Mouse (Mus musculus) heart, postnatal 4 days (tissue): ENCODE measurements around the gene Pkm. TPM values are rescaled to one million over a fixed set of nuclear protein-coding genes. Genes with fewer than 3 reads are reported as not detected.

Experiments used
- DNase-seq: peaks from one replicate; pipeline ENCODE4 v3.0.0; 2021
- total RNA-seq, 2 experiments: library from RNA; stranded (reverse); gene quantifications; 2 replicates each; pipeline ENCODE4 v1.2.3; 2021

Pkm gene
- total RNA-seq, 2 experiments from 2014 or later: 1,087 to 1,151 TPM

DNA sequence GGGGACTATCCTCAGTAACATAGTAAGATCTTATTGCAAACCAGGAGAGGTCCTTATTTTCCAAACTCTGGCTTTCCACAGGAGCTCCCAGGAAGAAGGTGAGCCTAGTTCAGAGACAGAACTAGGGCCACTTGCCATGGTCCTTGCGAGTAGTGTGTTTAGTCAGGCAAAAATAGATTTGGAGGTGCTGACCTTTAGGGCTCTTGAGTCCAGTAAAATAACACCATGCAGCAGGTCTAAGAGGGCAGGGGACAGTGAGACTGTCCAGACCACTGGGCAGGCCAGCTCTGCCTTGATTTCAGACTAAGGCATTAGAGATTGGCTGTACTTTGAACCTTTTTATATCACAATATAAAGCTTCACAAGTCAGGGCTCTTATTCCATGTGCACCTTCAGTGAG lies 10.6 kb downstream of the Pkm start:
- DNase-seq: no peak

DNA sequence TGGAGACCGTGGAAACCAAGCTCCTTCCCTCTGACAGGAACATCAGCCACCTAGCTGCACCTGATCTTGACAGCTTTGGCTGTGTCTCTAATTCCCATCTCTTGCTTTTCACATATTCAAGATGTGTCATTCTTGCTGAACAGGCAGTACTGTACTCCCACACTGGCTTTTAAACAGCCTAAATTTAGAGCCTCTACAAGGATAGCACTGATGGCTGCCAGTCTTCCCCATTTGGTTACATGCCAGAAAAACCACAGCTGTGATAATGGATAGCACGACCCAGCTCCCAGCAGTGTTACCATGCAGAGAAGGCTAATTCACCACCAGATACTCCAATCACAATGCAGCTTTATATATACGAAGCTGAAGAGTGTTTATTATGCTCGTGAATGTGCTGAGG lies 11.1 kb downstream of the Pkm start:
- DNase-seq: peak; percentile 49

DNA sequence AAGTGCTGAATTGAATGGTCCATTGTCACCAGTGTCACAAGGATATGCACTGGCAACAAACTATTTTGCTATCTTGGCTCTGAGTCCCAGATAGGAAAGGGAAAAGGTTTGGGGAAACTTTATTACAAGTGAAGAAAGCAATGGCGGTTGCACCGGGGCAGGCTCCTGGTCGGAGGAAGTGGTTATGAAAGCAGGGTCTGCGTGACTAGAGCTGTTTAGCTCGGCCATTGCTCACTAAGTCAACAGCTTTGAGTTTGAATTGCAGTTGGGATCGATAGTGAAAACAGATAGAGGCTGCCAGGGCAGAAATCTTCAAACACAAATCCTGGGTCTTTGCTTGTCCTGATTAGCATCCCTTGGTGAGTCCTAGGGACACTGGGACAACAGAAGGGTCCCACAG lies 11.7 kb downstream of the Pkm start:
- no peak for DNase-seq

DNA sequence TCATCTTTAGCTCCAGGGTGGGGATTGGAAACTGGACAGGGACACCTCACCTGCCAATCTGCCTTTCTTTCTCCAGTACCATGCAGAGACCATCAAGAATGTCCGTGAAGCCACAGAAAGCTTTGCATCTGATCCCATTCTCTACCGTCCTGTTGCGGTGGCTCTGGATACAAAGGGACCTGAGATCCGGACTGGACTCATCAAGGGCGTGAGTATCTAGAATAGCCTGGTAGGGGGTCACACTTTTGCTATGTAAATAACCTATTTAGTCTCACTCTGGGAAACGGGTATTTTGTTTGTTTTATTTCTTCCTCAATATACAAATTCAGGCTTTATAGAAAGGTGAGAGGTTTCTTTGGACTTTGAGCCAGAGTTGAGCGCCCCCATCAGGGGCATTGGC lies 12.3 kb downstream of the Pkm start:
- no peak for DNase-seq

DNA sequence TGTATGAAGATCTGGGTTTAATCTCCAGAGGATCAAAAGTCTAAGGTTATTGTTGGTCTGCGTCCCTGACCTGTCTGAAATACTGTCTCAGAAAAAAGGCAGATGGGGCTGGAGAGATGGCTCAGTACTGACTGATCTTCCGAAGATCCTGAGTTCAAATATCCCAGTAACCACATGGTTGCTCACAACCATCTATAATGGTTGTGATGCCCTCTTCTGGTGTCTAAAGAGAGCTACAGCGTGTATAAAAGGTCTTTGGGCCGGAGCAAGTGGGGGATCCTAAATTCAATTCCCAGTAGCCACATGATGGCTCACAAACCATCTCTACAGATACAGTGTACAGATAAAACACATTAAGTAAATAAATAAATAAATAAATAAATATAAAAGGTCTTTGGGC lies 13.0 kb downstream of the Pkm start:
- DNase-seq: no peak

DNA sequence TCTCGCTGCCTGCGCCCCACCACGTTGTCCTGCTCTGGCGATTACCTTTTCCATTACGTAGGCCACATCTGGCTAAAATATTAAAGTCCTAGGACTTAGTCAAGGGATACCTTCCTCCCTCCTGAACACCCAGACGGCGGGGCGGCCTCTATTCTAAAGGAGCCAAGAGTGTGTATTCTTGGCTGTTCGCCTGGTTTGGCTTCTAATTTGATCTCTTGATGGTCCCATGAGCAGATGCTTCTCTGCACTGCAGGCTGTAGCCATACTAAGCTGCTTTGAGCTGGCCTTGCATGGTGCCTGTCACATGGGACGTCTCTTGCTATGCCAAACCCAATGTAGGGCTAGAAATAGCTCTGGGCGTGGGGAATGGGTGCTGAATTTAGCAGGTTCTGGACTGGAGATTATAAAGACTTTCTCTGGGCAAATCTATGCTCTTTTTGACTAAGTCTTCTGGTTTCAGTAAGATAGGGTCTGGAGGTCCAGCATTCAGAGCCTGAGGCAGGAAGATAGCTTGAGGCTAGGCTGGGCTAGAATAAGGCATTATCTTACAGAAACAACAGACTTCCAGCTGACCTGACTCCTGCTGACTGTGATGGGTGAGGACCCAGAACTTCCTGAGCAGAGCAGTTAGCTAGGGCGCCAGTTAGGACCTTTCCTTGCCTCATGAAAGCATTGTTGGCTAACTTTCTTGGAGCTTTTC lies 16.2 kb downstream of the Pkm start:
- DNase-seq: peak; percentile 70

DNA sequence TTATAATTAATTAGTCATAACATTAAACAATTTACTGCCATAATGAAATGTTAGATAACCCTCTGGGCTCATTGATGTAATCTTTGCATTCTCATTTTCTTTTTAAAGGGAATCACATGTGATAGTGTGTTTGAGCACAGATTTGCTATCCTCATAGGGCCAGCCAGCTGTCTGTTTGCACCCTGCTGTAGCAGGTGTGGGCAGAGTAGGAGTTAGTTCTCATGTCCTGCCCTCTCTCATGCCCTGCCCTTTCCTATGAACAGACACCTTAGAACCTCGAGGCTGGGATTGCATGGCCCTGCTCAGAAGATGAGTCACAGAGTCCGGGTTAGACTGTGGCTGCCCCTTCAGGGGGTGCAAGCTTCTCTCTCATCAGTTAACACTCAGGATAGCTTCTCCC lies 17.3 kb downstream of the Pkm start:
- no peak for DNase-seq

DNA sequence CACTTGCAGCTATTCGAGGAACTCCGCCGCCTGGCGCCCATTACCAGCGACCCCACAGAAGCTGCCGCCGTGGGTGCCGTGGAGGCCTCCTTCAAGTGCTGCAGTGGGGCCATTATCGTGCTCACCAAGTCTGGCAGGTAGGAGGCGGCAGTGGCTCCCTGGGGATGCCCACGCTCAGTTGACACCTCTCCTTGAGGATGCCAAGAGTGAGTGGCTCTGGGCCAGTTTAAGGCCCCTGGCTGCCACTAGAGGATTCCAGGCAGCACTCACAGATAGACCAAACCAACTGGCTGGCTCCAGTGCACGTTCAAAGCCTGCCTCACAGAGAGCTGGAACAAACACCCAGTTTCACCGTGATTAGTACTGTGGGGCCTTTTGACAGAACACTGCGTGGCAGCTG lies 19.4 kb downstream of the Pkm start:
- peak; percentile 47 for DNase-seq

DNA sequence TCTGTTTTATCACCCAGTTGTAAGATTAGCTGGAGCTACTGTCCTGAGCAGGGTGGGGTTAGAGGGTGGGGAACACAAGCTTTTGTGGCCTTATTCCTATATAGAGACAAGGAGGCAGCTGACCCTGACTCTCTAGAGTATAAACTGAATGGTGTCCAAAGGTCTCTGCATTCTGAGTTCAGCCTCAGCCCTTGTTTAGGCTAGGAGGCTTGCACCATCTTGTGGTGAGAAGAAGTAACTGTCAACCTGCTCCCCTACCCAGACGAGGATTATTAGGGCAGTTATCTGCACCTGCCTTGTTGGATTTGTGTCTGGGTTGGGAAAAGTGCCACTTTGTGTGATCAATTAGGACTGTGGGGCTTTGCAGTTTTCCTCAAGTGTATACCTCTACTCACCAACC lies 22.1 kb downstream of the Pkm start:
- peak; percentile 53 for DNase-seq

DNA sequence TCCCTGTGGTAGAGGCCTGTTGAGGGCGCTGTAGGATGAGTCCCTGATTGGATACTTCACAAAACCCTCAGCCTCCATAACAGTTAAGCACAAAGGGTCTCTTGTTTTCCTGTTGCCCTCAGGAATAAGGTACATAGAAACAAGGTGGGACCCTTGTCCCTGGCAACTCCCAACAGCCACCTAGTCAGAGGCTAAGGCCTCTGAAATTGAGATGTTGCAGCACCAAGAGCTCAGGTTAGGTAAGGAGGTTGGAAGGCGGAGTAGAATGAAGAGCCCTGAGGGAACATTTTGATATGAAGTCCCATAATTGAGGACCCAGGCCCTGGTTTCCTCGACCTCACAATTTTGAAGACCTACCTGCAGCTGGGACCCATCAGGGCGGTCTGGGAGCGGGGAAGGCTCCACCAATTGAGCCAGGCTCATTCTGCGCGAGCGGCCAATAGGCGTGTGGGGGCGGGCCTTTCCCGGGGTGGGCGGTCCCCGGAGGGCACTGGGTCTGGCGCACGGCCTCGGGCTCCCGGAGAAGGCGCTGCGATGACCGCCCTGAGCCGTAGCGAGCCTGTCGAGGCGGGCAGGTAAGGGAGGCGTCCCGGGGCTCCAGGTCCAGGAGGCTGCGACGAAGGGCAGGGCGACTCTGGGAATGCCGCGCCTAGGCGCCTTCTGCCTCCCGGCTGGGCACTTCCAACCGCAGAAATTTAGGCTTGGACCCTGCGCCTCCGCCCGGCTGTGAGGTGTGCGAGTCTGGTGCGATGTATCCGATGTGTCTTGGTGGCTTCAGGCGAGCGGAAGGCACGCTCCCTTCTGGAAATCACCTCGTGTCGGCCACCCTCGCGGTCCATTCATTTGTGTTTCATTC lies 23.7 kb downstream of the Pkm start, which contains the start of gene Gramd2:
Gene Gramd2, plus strand, starts transcription at position 467 of the 856 bp plus-strand sequence.
- peak; percentile 86 for DNase-seq

DNA sequence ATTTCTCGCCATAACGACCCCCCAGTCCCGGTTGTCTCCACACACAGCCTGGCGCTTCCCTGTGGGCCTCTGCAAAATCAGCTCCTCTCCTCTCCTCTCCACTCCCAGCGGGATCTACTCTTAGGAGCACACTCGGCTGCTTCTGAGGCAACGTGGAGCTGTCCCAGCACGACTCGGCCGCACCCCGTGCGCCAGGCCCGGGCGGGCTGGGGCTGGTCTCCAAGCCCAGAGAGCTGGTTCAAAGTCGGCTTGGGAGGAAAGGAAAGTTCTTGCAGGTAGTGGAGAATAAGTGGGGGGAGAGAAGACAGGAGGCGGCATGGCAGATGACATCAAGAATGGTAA lies 24.3 kb downstream of the Pkm start:
- no peak for DNase-seq

DNA sequence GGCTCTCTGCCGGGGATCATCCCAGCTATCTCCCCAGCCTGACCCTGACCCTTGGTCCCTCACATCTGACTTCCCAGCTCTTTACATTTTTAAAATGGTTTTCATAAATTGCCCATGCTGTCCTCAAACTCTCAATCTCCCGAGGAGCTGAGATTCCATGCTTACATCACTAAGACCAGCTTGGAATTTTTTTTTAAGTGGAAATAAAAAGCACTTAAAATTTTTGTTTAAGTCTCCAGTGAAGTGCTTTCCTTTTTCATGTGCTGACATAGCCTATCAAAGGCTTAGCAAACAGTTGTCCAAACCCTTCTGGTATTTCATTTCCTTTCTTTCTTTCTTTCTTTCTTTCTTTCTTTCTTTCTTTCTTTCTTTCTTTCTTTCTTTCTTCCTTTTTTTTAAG lies 27.9 kb downstream of the Pkm start:
- no peak for DNase-seq

DNA sequence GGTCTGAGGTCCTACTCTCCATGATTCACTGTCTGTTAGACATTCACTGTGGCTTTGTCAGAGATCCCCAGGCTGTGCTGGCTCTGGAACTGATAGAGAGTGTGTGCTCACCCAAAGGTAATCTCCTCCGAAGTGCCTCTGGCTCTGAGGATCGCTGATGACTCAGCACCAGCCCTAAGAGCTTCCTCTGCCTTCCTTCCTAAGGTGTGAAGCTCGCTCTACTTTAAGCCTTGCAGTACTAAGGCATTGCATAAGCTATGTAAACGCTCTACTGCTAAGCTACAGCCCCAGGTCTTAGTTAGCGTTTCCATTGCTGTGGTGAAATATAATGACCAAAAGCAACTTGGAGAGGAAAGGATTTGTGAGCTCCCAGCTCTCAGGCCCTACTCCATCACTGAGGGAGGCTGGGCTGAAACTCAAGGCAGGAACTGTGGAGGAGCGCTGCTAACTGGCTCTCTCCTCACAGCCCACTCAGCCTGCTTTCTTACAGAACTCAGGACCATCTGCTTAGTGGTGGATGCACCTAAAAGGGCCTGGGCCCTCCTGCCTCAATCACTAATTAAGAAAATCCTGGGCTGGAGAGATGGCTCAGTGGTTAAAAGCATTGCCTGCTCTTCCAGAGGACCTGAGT lies 31.4 kb downstream of the Pkm start:
- no peak for DNase-seq

DNA sequence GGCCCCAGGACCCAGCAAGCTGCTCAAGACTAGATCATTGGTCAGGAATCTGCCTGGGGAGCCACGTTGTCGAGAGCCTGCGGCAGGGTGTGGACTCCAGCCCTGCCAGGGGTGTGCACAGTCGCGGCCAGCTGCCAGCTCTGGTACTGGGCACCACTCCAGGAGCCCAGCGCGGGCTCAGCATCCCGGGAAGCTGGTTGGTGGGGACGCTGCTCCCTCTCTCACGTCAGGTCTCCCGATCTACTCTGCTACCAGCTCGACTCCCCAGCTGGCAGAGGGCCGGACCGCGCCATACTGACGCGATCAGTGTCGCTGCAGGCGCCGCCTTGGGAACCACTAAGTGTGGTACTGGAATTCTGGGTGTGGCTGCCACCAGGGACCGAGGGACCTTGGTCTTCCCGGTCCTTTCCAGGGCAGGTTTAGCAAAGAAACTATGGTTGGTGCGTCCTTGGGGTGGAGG lies 35.5 kb downstream of the Pkm start:
- peak; percentile 96 for DNase-seq

DNA sequence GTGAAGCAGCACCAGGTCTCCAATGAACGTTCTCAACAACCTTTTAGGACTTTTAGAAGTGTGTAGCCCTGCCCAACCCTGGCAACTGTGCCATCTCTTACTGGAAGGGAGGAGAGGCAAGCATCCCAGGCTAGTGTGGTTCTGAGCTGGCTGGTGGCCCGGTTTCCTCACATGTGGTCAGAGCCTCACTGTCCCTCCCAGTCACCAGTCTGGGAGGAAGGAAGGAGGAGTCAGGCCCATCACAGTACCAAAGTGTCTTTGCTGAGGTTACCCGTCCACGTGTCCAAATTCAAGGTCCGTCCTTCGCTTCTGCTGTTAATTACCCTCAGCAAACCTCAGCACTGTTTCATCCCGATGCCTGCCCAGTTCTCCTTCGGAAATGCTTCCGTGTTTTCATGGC lies 36.0 kb downstream of the Pkm start:
- DNase-seq: peak; percentile 65

DNA sequence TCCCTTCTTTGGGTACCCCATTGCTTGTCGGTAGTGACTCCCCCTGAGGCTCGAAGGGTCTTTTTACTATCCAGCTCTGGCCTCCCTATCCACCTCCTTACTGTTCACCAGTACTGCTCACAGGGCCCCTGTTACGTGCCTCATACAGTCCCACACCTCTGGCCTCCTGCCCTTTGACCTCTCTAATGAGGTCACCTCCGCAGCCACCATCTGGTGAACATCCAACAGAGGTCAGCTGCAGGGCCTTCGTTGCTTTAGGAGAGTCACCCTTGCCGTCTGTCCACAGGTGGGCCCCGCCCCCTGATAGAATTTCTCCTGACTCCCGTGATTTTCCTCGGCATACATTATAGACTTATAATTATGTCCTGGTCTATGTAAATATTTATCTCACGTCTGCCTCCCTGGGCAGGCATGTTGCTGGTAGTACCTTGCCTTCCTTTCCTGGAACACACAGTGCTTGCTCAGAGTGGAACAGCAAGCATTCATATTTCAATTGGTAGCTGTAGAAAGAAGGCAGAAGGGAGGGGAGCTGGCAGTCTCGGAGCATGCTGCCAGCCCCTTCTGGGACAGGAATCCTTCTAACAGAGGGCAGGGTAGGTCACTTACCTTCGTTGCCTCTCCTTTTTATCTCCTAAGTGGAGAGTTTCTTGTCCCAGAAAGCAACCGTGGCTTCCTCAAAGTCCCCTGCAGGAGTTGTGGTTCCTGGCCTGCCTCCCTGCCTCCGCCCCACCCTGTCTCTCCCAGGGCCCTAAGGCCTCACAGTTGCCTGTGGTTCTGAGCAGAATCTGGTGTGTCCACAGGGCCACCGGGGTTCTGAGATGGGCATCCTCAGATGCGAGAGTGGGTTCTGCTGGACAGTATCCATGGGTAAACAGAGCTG lies 38.6 kb downstream of the Pkm start:
- DNase-seq: no peak

DNA sequence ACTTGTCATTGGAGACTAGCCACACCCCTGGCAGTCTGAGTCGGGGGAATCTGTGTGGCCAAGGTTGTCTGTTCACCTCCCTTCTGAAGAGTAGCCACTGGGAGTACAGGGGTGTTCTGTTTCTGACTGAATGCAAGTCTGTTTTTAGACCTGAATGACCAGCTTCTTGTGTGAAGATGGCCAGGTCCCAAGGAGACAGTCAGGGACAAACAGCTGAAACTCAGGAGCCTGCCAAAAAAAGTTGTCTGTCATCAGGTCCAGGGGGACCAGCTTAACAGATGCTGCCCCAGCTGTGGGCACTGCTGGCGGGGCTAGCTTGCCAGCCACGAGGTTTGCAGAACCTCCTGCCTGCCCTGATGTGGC lies 39.3 kb downstream of the Pkm start:
- no peak for DNase-seq

DNA sequence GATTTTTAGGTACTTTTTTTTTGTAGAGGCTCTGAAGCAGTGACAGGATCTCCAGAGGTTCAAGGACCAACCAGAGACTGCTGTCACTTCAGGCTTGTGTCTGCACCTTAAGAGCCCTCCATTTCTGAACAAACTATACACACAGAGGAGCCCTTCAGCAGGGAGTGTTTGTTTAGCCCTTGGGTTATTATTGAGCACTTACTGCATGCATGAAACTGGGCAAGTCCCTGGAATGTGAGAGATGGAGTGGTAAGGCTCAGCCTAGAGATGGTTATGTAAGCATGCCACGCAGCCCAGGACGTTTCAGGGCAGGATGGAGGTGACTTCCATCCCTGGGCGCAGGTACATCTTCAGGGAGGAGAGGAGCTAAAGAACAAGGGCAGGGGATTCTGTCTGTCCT lies 40.2 kb downstream of the Pkm start:
- no peak for DNase-seq

DNA sequence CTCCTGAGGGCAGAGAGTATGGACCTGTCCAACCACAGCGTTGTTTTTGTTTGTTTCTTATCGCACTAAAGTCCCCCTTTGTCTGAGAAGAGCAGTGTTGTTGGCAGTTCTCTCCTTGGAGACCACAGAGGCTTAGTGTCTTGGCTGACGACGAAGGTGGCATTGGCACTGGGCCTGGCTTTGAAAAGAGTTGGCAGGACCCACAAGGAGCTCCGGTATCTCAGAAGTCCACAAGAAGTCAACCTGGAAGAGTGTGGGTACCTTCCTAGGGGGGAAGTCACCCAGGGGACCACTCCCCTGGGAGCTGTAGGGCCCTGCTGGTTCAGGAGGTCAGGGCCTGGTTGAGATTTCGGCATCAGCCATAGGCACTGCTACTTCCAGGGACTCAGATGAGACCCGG lies 44.9 kb downstream of the Pkm start:
- no peak for DNase-seq

DNA sequence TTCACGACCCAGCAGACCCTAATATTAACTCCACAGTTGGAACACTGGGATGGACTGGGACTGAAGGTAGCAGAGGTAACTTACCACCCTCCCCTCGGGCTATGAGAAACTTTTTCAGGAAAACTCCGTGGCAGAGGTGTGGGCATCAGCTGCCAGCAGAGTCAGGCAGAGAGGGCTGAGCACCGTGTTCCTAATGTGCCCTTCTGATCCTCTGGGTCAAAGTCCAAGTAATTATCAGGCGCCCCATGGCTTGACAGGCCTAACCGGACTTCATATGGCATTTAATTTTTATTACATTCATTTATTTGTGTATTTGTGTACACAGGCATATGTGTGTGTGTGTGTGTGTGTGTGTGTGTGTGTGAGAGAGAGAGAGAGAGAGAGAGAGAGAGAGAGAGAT lies 46.9 kb downstream of the Pkm start:
- no peak for DNase-seq

DNA sequence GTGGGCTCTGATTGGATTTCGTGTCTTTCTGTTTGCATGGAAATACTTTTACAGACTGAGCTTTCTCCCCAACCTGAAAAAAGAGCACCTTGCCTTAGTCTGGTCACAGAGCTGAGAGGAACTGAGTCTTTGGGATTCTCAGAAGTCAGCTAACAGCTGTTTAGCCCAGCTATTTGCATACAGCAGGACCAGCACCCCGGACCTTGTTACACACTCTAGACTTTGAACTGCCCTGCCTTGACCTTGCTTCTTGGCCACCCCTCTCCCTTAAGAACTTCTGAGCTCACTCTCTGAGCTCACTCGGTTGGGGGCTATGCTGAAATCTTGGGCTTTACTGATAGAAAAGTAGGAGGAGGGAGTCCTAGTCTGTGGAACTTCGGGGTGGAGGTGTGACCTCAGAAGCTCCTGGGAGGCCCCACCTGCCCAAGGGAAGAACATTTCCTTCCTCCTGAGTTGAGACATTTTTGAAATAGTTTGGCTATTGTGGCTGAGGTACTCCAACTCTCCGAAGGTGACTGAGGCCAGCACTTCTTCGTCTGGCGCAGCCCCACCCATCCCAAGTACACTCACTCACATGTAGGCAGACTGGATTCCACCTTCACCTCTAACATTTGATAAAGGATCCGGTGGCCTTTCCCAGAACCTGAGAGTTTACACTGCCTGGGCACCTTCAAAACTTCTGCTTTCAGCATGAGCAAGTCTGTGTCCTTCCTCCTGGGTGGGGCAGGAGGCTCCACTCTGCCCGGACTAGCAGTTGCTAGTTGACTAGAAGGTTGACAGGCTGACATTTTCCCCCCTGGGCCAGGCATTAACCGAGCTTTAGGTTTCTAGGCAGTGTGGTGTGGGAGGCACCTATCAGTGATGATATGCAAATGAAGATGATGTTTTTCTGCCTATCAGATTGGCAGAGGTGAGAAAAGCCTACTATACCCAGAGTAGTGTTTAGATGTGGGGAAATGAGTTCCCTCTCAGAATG lies 51.0 kb downstream of the Pkm start:
- no peak for DNase-seq
